Mouse (Mus musculus) erythroblast, embryonic 14.5 days (primary cell): Measurements from ENCODE around the gene AL607142.1.

Experiments
- GATA1 ChIP-seq: IDR thresholded peaks from 2 replicates; pipeline ENCODE4 v1.6.1; 2012; ENCODE audit warnings: low read length, inconsistent platforms, mixed read lengths
- TAL1 ChIP-seq: IDR thresholded peaks from 3 replicates; pipeline ENCODE4 v1.6.1; 2012; ENCODE audit warnings: low read length, inconsistent platforms, mixed read lengths

GRCm38 (mm10) chr4:120032320-120032983 is 32.3 kb upstream of the AL607142.1 start:
- no peak for TF ChIP-seq TAL1
- TF ChIP-seq GATA1: no peak
